Mouse (Mus musculus) testis, adult 2 months (tissue): ENCODE measurements around the gene Dok1.

ENCODE experiments used
- CTCF ChIP-seq: fragments of 200-500 bp; IDR thresholded peaks from 2 replicates; pipeline ENCODE4 v1.5.1; 2012; ENCODE audit warnings: low read depth, mild to moderate bottlenecking, inconsistent platforms, low read length, moderate library complexity; ENCODE audit not compliant: control insufficient read depth, insufficient read depth, insufficient replicate concordance
- POLR2A ChIP-seq: fragments of 200-500 bp; IDR thresholded peaks from 2 replicates; pipeline ENCODE4 v1.6.1; 2012; ENCODE audit warnings: low read depth, mild to moderate bottlenecking, inconsistent platforms, low read length, moderate library complexity; ENCODE audit not compliant: control insufficient read depth

DNA sequence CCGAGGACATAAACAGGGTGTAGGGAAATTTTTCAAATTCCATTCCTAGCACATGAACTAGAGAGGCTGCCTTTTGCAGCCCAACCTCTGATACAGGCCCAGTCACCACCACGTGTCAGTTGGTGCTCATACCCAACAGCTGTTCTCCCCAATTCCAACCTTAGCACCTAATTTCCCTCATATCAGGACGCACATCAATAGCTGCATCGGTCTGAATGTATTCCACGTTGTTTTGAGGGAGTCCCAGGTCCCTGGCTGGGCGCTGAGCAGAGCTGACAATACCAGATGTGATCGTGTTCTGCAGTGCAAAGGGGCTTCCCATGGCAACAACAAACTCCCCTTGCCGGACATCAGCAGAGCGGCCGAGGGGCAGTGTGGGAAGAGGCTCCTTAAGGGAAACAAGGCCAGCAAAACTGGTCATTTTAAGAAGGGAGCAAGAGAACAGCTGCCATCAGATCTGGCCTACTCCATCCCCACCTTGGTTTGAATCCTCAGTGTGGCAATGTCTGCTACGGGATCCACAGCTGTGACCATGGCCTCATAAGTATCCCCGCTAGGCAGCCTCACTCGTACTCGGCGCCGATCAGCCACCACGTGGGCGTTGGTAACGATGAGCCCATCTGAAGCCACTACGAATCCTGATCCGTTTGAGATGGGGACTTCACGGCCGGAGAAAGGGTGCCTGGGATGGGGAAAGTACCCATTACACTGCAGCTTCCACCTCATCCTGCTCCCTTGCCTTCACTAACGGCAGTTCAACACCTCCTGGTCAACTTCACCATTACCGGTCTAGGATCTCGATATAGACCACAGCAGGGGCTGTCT lies 20.1 kb upstream of the Dok1 start:
- TF ChIP-seq CTCF (no peak), POLR2A (0 out of 2 replicates have a peak, but pooled peaks have one; percentile 15)
